Mouse (Mus musculus) liver, embryonic 14.5 days (tissue): Measurements from ENCODE around the gene Rab37. TPM values are rescaled to one million over a fixed set of nuclear protein-coding genes. Genes with fewer than 3 reads are reported as not detected.

Source experiments
- ATAC-seq: fragments of 200-750 bp; cut with Nextera tagmentation; 2 replicates; pipeline ENCODE4 v1.8.0; 2017; ENCODE audit warnings: moderate number of reproducible peaks, mild to moderate bottlenecking, moderate library complexity; ENCODE audit not compliant: insufficient read depth
- DNase-seq, 3 experiments: peaks; one replicate each; pipeline ENCODE4 v3.0.0-alpha.2; 2012 to 2013; ENCODE audit warnings: low read depth in 3 of 3, low spot score in 3 of 3
- H3K27ac ChIP-seq: fragments of 300-500 bp; sonication (generic); 2 replicates; pipeline ENCODE4 v1.5.1; 2014; ENCODE audit warnings: moderate library complexity, mild to moderate bottlenecking, control low read depth, inconsistent platforms
- H3K27me3 ChIP-seq: fragments of 300-500 bp; sonication (generic); 2 replicates; pipeline ENCODE4 v1.6.1; 2014; ENCODE audit warnings: mild to moderate bottlenecking, low read length, moderate library complexity; ENCODE audit not compliant: control insufficient read depth, insufficient read depth
- H3K36me3 ChIP-seq: fragments of 300-500 bp; sonication (generic); replicated peaks from 2 replicates; pipeline ENCODE4 v1.6.1; 2014; ENCODE audit warnings: low read depth; ENCODE audit not compliant: control insufficient read depth, insufficient read depth
- H3K4me1 ChIP-seq, 2 experiments: fragments of 200-500 bp in 1 of 2; fragments of 300-500 bp in 1 of 2; sonication (generic) in 1 of 2; replicated peaks; 2 replicates each; pipeline ENCODE4 v1.6.1; 2012 to 2014; ENCODE audit warnings: antibody characterized with exemption in 1 of 2, inconsistent platforms in 1 of 2, low read length in 1 of 2; ENCODE audit not compliant: control insufficient read depth in 2 of 2, insufficient read depth in 2 of 2
- H3K4me2 ChIP-seq: fragments of 300-500 bp; sonication (generic); 2 replicates; pipeline ENCODE4 v1.6.1; 2014; ENCODE audit warnings: low read depth, mild to moderate bottlenecking, control low read depth, moderate library complexity
- H3K4me3 ChIP-seq, 2 experiments: fragments of 200-500 bp in 1 of 2; fragments of 300-500 bp in 1 of 2; sonication (generic) in 1 of 2; 2 replicates each; pipeline ENCODE4 v1.5.1; 2012 to 2014; ENCODE audit warnings: low read depth in 2 of 2, low read length in 2 of 2, mild to moderate bottlenecking in 2 of 2, control low read depth in 1 of 2, inconsistent platforms in 1 of 2, moderate library complexity in 1 of 2; ENCODE audit not compliant: insufficient read depth in 1 of 2
- H3K9ac ChIP-seq: fragments of 300-500 bp; sonication (generic); replicated peaks from 2 replicates; pipeline ENCODE4 v1.6.1; 2014; ENCODE audit warnings: mild to moderate bottlenecking, control low read depth, moderate library complexity
- H3K9me3 ChIP-seq: fragments of 300-500 bp; sonication (generic); 2 replicates; pipeline ENCODE4 v1.6.1; 2016; ENCODE audit warnings: low read length, mixed read lengths; ENCODE audit not compliant: control insufficient read depth
- CTCF ChIP-seq: IDR thresholded peaks from 2 replicates; pipeline ENCODE4 v1.5.1; 2016; ENCODE audit warnings: antibody characterized with exemption, low read depth, control low read depth
- EP300 ChIP-seq: IDR thresholded peaks from 2 replicates; pipeline ENCODE4 v1.6.1; 2016; ENCODE audit warnings: antibody characterized with exemption, low read depth
- WGBS: fragments of 180-500 bp; shearing (Covaris S2); extraction: QIAGEN DNeasy Blood & Tissue Kit; methylation state at CpG from one replicate; pipeline ENCODE4 v1.1.7; 2014; ENCODE audit not compliant: insufficient replicate concordance; 5-methylcytosine and 5-hydroxymethylcytosine counted together
- polyA plus RNA-seq, 2 experiments: library from polyadenylated mRNA; depleted of rRNA in 1 of 2; stranded (reverse) in 1 of 2; unstranded in 1 of 2; fragments of >200 nt; fragmentation: Nextera tagmentation in 1 of 2; extraction: Ambion mirVana in 1 of 2; gene quantifications; 2 replicates each; pipeline versions ENCODE4 v1.2.1 to v1.2.3; 2012 to 2014

The Rab37 gene
- polyA plus RNA-seq, 2 experiments, result 1.7 to 1.8 TPM

- no peaks in the 10 kb centered on the region for H3K27me3 ChIP-seq
- DNase-seq, result peak; percentile 35 to 41 (median 36)
- no peaks in the 10 kb centered on the region for H3K36me3 ChIP-seq
- H3K4me3 ChIP-seq, result no peak overlapping the region
- WGBS, result 31% methylated on average over 18 of the region's 18 CpGs
- no peak overlapping the region for H3K9ac ChIP-seq
- no peaks in the 10 kb centered on the region for H3K9me3 ChIP-seq
- TF ChIP-seq CTCF (peak; percentile 94), EP300 (no peak)
- H3K4me2 ChIP-seq, result no peak overlapping the region
- ATAC-seq, result no peak
- H3K4me1 ChIP-seq, result peaks cover 0 to under 1% of the 10 kb centered on the region in 2 experiments; a peak in 1 of 4 replicates
- H3K27ac ChIP-seq, result no peak overlapping the region
These were observed 7.7 kb upstream of the Rab37 start for GRCm38 (mm10) chr11:115083376-115084139.

DNA sequence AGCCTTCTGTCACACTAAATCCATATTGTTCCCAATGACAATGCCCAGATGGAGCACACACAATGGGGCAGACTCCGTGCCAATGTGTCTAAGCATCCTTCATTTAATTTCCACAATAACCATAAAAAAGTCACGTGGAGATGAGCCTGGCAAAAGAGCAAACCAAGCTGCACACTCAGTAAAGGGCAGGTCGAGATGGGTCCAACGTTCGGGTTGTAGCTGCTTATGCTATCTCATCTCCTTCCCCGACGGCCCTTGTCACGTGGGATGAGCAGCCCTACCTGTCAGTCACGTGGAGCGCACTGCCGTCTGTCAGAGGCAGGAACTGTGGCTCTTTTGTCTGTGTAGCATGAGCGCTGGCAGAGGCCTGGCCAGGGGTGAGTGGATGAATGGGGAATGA lies 6.6 kb upstream of the Rab37 start:
- 44% methylated on average over 12 of the region's 12 CpGs for WGBS
- H3K4me1 ChIP-seq, result no peaks in the 10 kb centered on the region
- H3K4me2 ChIP-seq, result no peak overlapping the region
- no peaks in the 10 kb centered on the region for H3K36me3 ChIP-seq
- no peaks in the 10 kb centered on the region for H3K27me3 ChIP-seq
- TF ChIP-seq CTCF, result no peak
- ATAC-seq (no peak), DNase-seq (no peak)
- no peak overlapping the region for H3K4me3 ChIP-seq
- no peak overlapping the region for H3K27ac ChIP-seq
- H3K9me3 ChIP-seq, result no peaks in the 10 kb centered on the region
- H3K9ac ChIP-seq, result no peak overlapping the region

- H3K9ac ChIP-seq, result no peak overlapping the region
- TF ChIP-seq CTCF (no peak), EP300 (no peak)
- H3K27ac ChIP-seq, result no peak overlapping the region
- H3K4me1 ChIP-seq, result no peaks in the 10 kb centered on the region
- DNase-seq (no peak), ATAC-seq (no peak)
- H3K36me3 ChIP-seq, result no peaks in the 10 kb centered on the region
- no peaks in the 10 kb centered on the region for H3K9me3 ChIP-seq
- WGBS, result 59% methylated on average over 8 of the region's 8 CpGs
- no peak overlapping the region for H3K4me2 ChIP-seq
- H3K4me3 ChIP-seq, result no peak overlapping the region
- H3K27me3 ChIP-seq, result no peaks in the 10 kb centered on the region
These were observed 6.2 kb upstream of the Rab37 start for GRCm38 (mm10) chr11:115085064-115085463.

DNA sequence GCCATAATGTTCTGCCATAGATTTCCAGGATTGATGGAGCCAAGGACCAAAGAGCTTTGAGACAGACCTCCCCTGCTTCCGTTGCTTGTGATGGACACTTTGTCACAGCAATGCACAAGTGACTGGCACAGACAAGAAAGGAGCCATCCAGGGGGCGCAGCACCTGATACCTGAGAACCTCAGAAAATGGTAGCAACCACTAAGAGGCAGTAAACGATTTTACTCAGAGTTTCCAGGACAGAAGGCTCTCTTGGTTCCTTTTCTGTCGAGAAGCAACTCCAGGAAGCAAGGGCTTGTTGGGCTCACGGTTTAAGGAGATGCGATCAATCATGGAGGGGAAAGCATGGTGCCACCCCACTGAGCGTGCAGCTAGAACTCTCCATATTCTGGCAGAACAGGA lies 5.0 kb upstream of the Rab37 start:
- Histone ChIP-seq H3K27ac (no peak overlapping the region), H3K4me2 (no peak overlapping the region), H3K4me1 (no peaks in the 10 kb centered on the region), H3K36me3 (no peaks in the 10 kb centered on the region), H3K9ac (no peak overlapping the region), H3K9me3 (no peaks in the 10 kb centered on the region), H3K27me3 (no peaks in the 10 kb centered on the region), H3K4me3 (no peak overlapping the region)
- 45% methylated on average over 7 of the region's 7 CpGs for WGBS
- DNase-seq (no peak), ATAC-seq (no peak)
- no peak for TF ChIP-seq EP300
- TF ChIP-seq CTCF, result no peak

GRCm38 (mm10) chr11:115089853-115090252 lies 1.4 kb upstream of the Rab37 start:
- Histone ChIP-seq H3K4me3 (no peak overlapping the region), H3K36me3 (no peaks in the 10 kb centered on the region), H3K9ac (no peak overlapping the region), H3K27ac (no peak overlapping the region), H3K4me1 (no peaks in the 10 kb centered on the region), H3K27me3 (peaks cover 11% of the 10 kb centered on the region), H3K4me2 (no peak overlapping the region), H3K9me3 (no peaks in the 10 kb centered on the region)
- ATAC-seq (no peak), DNase-seq (no peak)
- TF ChIP-seq CTCF (peak; percentile 82), EP300 (no peak)
- 62% methylated on average over 6 of the region's 6 CpGs for WGBS
